Mouse (Mus musculus): ENCODE data around the gene Sorcs1.

Gene Sorcs1

DNA sequence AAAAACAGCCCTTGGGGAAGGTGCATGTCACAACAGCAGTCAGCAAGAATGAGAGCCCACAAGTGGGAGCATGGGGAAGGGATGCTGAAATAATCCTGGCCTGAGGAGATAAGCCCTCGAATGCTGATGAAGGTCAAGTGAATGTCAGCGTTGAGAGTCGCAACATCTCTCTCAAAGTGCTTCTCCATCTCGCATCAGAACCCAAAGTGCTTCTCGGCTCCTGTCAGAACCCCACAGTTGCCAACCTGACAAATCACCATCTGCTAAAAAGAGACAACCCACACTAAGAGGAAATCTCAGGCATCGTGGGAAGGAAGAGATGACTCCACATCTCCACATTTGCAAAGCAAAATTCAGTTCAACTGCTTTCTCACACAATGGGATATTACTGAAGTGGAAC is 119.7 kb downstream of the Sorcs1 start:
- no peak for DNase-seq

DNA sequence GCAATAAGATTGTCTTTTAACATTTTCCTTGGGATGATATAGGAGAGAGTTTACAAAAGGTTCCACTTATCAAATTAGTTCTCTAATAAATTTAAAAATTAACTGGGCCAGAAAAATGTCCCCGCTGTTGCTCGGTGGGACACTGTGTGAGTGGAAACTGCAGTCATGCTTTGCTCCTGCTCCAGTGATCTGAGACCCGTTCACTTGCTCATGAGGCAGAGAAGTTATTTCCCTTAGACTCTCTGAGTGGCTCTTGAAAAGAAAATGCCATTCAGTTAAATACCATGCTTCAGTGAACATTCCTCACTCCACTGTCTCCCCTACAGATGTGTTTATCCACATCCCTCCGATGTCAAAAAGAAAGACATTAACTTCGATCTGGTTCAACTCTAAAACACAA is 144.4 kb downstream of the Sorcs1 start:
- DNase-seq, result no peak

DNA sequence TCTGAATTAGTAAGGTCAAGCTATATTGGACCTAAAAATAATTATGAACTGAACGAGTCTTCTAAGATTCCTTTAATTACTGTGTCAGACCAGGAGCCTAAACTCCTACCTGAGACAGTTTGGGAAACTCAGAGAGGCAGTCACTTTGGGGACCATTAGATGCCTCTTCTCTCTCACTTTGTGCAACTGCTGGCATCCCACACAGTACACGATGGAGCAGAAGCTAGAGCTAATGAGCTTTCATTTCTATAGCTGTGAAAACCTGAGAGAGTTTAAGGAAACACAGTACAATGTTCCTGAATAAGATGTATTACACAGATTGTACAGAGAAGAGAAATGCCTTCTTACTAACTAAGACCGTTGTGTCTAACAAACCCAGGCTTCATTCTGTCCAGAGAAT is 150.6 kb downstream of the Sorcs1 start:
- no peak for DNase-seq

DNA sequence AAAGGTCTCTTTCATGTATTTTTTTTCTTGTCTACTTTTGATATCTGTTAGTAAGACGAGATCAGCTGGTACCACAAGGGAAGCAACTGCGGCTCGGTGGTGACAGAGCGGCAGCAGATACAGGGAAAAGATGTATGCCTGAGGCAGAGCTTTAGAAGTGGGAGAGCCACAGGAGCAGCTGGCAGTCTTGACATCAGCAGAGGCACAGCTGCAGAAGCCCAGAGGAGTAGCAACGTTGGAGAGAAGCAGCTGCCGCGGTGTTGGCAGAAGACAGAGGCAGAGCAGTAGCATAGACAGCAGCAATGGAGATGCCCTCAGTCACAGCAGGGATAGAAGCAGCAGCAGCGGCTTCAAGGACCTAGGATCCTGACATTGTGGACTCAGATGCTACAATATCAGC is 152.4 kb downstream of the Sorcs1 start:
- DNase-seq, result peak; percentile 17 to 62

DNA sequence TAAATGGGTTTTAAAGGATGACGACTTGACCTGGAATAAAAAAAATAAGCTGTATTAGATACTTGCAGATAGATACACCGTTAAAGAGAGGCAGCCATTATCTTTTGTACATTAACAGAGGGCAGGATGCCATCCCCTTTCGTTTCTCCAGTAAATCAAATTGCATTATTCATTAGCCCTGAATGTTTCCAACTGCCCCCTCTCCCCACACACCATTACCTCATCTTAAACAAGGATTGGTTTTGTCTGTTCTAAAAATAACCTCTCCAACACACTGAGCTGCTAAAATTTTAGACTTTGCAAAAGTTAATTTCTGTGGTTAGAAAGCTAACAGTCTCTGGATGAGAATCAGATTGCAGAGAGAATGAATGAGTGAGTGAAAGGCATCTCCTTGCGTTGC is 156.5 kb downstream of the Sorcs1 start:
- no peak for DNase-seq

DNA sequence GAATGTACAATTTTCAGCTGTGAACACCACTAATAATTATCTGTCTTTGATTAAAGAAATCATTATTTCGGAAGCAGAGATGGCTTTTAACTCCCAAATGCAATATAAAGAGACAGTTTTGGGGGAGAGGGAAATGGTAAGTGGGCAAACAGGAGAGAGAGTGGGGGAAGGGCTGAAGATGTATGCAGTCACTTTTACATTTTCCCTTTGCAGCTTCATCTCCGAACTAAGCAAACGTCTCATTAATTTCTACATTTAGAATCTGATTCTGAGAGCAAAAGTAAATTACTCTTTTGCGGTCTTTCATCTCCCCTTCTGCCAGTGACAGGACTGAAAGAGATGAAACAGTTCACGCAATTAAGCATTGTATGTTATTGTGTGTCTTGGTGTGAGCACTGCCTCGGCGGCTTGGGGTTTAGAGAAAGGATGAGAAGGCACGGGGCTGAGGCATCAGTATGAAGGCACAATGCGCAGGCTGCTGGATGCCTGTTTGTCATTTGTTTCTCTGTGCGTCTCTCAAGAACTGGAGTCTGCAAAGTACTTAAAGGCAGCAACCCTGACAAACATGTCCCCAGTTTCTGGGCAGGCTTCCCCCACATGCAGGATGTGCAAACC is 163.3 kb downstream of the Sorcs1 start:
- peak; percentile 1 to 8 for DNase-seq

DNA sequence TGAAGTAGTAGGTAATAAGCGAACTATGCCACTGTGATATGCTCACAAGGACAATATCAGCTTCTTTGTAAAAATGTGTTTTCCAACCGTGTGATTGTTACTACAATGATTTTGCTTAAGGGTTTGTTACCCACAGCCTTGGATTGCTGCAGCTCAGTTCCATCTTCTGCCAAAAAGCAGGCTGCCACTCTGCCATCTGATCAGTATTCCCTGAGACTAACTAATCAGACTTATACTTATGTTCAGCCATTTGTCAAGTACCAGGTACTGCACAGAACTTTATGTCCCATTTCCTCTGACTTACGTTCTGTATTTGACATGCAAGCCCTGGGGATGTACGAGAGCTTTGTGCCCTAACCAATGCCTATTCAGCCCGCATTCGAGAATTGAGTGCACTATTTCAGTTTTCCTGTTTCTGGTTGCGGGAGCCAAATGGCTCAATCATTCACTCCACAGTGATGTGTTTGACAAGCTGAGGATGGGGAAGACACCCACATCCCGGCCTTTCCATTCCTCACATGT is 164.1 kb downstream of the Sorcs1 start:
- DNase-seq, result no peak

DNA sequence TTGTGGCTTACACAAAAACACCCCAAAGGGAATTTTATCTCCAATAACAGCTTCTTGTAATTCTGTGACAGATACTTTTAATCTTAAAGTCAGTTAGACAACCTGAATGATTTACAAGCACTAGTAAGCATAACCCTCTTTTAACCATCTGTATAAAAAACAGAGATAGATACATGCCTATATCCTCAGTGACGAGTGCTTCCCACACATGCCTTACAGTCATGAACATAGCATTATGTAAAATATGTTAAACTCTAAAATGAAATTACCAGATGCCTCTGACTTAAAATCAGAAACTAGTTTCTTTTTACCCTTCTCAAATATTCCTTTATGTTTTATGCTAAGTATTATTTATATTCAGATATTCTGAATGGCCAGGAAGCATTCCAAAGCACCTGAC is 175.6 kb downstream of the Sorcs1 start:
- no peak for DNase-seq

DNA sequence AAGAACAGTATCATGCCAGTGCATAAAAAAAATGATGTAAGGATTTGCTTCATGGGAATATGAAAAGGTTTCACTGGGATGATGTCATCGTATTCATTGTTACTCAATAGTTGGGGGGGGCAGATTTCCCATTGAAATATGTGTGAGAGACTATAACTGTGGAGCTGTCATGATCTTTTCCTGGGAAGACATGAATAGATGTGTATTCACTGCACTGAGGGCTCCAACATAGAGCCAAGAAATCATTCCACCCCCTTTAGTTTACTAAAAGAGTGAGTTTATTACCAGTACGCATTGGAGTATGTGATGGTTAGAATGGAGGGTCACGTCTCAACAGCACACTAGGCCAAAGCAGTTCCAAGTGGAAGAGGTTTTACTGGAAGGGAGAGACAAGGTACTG is 187.3 kb downstream of the Sorcs1 start:
- no peak for DNase-seq

DNA sequence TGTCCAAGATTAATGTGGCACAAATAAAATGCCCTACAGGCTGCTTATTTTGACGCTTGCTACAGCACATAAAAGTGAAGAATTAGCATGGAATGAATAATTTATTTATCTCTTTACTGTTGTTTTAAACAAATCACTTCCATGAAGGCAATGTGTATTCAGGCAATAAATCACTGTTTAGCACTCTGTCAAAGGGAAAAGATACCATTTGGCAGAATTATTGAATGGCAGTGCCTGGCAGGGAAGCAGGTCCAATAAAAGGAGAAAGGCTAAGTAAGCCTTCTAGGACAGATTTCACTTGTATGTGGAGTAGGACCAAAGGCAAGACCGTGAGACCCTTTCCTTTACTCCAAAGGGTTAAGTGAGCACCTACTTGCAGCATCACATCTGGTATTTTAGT is 187.7 kb downstream of the Sorcs1 start:
- DNase-seq, result no peak

DNA sequence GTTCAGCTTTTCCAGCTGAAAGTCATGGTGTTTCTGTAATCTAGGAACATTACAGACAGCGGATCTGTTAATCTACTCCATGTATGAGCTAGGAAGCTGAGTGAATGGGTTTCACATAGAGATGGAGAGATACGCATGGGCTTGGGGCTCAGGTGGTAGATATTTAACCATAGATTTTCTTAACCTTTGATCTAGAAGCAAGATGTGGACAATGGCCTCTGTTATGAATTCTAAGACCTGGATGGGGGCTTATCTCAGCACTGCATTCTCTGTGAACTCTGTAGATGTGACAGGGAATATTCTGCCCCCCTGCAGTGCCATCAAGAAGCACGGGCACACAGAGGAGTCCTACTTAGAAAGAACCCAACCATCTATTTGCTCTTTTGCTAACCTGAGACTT is 188.7 kb downstream of the Sorcs1 start:
- DNase-seq, result no peak

DNA sequence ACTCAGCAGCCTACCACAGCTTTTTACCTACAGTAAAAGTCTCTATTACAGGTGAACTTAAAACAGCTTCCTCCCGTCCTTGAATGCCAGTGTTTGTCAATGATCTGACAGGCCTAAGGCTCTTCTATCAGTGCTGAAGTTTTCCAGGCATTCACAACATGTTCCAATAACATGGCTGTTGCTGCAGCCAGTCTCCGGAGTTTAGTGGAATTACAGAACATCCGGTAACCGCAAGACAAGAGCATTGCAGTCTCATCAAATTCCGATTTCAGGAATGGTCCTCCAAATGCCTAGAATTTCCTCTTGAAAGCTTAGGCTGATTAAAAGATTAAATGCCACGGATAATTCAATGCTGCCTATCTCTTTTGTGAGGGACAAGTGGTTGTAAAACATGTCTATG is 190.0 kb downstream of the Sorcs1 start:
- no peak for DNase-seq

DNA sequence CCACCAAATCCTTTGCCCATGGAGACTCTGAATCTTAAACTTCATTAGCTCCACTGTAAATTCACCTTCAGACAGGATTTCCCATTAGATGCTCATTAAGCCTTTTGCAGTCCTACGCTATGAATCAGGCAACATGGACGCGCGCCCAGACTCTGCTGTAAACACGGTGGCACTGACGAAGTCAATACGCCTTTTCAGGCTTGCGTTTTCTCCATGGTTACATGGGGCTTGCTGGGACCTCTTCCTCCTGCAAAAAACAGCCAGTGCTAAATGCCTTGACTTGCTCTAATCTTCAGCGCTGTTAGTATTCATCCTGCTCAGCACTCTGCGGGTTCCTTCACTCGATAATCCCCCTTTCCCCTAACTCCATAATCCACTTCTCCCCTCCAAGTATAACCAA is 190.7 kb downstream of the Sorcs1 start:
- DNase-seq, result no peak

DNA sequence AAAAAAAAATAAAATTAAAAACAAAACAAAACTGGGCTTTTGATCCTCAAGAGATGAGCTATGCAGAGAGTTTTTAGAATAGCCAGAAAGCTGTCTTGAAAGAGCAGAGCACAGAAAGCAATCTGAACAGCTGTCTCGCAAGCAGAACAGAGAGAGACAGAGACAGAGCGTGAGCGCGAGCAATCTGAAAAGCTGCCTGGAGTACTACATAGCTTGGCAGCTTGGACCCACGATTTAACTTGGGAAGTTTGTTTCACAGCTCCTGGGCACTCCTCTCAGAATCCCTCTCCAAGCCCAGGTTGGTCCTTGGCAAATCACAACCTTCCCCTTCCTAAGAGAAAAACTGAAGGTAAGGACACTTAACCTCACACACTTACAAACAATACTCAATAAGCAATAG is 192.1 kb downstream of the Sorcs1 start:
- no peak for DNase-seq

DNA sequence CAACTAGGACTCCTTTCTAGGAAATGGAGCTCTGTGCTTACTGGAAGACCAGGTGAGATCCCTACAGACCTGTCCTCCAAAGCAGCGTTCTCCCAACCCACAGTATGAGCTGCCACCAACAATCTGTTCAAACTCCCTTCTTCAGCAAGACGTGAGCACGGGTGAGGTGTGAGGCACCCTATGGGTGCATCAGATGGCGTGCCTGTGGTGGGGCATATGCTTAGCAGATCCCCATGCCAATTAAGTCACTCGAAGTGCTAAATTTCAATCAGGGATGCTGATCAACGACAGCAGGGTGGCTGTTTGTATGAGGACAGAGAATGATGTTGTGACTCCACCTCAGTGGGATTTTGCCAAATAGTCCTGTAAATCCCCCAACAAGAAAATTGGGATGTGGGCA is 201.7 kb downstream of the Sorcs1 start:
- no peak for DNase-seq

DNA sequence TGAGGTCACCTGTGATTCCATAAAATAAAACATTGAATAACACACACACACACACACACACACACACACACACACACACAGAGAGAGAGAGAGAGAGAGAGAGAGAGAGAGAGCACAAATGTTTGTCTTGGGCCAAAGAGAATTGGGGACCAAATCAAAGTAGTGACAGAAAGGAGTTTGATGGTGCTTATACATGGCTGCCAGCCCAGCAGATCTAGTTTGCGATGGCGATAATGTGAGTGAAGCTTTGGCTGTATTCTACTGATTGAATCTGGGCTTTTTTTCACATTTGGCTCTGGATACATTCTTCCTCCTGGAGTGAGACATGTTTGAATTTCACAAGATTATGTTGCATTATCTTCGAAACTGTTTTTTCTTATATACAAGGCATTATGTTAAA is 209.9 kb downstream of the Sorcs1 start:
- no peak for DNase-seq

DNA sequence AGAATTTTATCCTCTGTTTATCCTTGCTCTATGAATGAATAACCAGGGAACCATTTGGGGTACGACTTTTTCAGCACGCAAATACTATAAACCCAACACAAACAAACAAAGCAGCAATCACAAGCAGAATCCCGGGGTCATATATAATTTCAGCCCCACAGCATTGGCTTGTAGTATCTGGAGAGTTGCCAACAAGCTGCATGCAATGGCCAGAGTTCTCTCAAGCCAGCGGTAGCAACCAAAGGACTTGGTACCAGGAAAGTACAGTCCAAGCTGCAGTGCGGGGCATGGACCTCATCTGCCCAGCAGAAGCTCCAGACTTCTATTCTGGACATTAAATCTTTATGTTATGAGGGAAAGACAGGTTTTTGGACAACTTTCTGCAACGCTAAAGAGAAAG is 213.6 kb downstream of the Sorcs1 start:
- no peak for DNase-seq

DNA sequence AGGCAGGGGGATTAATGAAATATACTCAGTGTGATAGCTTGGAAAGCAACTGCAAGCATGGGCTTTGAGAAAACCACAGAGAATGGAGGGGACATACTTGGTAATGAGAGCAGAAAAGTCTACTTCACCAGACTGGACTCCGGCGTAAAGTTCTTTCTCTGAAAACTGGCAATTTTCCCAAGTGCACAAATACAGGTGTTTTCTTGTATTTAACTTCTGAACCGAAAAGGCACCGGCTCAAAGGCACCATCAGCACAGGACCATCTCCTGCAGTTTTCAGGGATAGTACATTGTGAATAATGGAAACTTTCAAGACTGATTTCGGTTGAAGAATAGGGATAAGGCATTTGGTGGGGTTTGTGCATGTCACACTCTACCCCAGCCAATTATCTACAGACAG is 219.9 kb downstream of the Sorcs1 start:
- no peak for DNase-seq

DNA sequence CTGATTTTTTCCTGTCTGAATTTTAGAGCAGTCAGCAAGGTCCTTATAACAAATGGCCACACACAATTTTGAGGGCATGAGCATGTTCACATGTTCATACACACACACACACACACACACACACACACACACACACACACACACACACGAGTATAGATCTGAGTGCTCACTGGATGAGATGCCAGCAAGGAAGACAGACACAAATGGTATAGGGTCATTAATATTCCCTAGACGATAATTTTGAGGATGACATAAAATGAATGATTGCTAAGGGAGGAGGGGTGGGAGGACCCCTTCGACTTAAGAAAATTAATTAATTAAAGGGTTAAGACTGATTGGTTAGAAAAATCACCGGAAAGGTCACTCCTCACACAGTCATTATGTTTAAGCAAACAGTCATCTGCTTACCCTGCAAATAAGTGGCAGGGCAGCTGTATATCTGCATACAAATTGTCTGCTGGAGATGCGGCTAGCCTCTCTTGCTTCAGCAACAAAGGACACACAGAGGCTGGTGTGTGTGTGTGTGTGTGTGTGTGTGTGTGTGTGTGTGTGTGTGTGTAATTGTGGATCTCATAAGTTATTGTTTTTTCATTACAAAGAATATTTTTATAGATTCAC is 221.1 kb downstream of the Sorcs1 start:
- no peak for DNase-seq

DNA sequence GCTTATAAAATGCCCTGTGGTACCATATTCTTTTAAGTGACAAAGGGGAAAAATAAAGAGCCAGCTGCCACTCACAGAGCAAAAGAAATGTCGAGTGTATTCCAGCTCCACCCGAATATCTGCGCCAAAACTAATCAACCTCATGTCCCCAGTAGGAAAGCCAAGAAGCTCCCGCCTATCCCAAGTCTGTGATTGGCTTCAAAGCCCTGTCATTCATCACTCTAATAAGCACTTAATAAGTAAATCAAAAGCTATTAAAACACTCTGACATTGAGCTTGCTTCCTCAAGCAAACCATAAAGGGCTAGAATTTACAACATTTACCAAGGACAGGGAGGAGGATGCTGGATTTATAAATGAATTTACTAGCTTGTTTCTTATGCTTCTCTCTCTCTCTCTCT is 237.3 kb downstream of the Sorcs1 start:
- no peak for DNase-seq

DNA sequence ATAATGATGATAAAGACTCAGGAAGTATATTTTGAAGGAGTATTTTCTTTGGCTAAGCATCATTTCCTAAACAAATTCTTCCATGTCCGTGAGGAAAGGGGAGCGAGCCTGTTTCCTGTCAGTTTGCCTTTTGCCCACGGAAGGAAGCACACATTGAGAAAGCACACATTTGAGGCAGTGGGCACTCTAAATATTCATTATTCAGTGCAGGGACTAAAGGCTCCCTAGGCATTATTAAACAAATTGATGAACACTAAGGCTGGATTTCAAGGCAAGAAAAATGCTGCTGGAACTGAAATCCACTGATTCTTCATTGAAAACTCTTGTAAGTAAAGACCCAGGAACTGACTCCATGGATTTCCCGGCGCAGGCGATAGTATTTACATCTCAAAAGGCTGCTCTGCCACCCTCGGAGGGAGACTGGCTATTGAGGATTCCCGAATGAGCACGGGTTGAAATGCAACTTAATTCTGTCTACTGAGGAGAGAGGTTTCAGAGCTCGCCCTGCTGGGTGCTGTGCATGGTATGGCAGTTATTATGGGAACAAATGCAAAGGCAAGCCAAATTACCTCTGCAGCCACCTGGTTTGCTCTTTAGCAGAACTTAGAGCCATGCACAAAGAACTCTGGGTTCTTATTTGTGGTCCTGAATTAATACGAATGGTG is 238.1 kb downstream of the Sorcs1 start:
- no peak for DNase-seq

DNA sequence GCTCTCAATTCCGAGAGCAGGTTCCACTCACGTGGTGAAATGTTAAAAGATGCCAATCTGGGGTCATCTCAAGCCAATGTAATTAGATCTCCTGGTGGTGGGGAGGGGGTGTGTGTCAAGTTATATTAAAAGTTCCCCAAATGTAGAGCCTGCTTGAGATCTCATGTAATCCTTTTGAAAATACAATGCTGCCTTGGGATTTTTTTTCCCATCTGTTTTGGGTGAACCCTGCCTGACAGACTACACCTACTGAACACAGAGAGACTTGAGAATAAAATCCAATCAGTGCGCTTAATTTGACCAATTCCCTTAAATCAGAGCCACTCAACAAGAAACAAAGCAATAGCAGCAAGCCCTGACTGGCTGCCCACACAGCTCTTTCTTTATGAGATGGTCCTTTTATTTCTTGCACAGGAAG is 239.0 kb downstream of the Sorcs1 start:
- no peak for DNase-seq

DNA sequence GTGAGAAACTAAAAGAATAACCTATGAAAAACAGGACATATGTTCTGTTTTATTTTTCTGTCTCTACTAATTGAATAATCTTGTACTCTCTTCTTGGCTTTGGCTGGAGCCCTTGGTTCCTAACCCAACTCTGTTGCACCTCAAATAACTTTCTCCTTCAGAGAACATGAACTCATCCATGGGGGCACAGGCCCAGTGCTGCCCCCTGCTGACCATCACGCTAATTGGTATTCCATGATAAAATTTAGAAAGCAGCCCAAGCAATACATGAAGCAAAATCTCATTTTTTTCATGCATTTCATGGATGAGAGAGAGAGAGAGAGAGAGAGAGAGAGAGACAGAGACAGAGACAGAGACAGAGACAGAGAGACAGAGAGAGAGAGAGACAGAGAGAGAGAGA is 255.5 kb downstream of the Sorcs1 start:
- DNase-seq, result no peak

DNA sequence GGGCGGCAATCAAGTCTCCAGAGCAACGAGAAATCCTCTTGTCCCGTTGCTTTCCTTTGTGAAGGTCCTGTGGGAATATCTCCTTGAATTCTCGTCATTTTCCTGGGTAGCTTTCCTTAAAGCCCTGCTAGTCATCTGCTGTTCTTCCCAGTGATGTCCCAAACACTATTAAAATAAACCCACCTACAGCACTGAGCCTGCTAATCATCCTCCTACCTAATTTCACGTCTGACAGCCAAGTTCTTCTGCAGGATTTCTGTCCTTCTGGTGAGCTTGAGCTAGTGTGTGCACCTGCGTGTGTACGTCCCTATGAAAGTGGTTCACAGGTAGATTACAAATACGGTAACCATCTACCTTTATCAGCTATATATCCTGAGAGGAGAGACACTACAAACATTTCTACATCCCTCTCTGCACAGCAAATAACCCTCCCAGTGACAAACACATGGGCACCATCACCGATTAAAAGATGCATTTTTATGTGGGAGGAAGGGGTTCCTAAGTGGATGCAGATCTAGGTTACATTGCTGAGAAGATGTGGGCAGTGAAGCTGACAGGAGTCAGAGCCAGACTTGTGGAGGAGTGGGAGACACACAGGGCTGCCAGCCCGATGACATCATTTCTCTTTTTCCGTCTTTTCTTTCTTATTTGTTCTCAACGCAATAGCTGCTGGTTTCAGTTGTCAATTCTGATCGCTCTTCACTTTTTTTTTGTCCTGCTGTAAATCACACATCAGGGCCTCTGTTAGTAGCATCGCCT is 259.3 kb downstream of the Sorcs1 start:
- no peak for DNase-seq
